Mouse (Mus musculus): ENCODE measurements around the gene Cfap206.

DNA sequence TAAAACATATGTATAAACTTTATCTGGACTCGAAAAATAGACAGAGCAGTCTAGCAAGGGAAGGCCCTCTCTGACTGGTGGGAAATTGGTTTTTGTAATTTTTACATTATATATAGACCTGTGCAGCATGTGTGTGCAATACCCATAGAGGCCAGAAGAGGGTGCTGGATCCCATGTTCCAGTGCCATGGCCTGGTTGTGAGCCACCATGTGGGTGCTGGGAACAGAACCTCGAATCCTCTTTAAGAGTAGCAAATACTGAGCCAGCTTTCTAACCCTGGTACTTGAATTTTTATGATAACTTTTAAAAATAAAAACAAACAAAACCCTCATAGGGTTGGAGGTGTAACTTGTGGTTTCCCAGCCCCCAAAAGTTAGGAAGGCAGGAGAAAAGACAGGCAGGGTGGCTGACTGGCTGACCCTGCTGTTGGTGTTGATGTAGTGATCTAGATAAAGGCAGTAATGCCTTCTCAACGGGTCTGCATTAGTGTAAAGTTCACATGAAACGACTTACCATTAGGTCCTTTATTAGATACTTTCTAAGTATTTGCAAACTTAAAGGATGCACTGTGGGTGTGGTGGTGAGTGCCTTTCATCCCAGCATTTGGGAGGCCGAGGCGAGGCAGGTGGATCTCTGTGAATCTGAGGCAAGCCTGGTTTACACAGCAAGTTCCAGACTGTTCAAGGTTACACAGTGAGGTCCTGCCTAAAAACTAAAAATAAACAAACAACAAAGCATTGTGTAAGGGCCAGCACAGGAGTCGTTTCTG is 9.7 kb downstream of the Cfap206 start:
- 0 out of 2 replicates have a peak, but pooled peaks have one; percentile 21 for TF ChIP-seq CTCF (IDR thresholded peaks at IDR 0.05; ENCODE audit: borderline replicate concordance, extremely low read depth, insufficient read depth, insufficient read length)
- TF ChIP-seq POLR2A (IDR thresholded peaks at IDR 0.05; ENCODE audit: borderline replicate concordance, extremely low read depth, insufficient read depth, insufficient read length, poor library complexity, severe bottlenecking): no peak

Data from brain, embryonic 14.5 days (tissue).